Mouse (Mus musculus) bone marrow, adult 2 months (tissue): Measurements from ENCODE around the gene Tgfbr3.

Experiments
- CTCF ChIP-seq: fragments of 200-500 bp; IDR thresholded peaks from 2 replicates; pipeline ENCODE4 v1.5.1; 2011; ENCODE audit warnings: low read length, control low read depth; ENCODE audit not compliant: control insufficient read depth, insufficient read depth
- POLR2A ChIP-seq: fragments of 200-500 bp; IDR thresholded peaks from 2 replicates; pipeline ENCODE4 v1.6.1; 2011; ENCODE audit warnings: low read depth, mild to moderate bottlenecking, control low read depth, low read length, borderline replicate concordance; ENCODE audit not compliant: control insufficient read depth

GRCm38 (mm10) chr5:107121086-107121485 is 168.3 kb downstream of the Tgfbr3 start:
- TF ChIP-seq CTCF (no peak), POLR2A (no peak)
